Mouse (Mus musculus) lung, adult 2 months (tissue): ENCODE measurements around the gene Pign. TPM values are rescaled to one million over a fixed set of nuclear protein-coding genes. Genes with fewer than 3 reads are reported as not detected.

ENCODE experiments used
- DNase-seq: peaks from one replicate; pipeline ENCODE4 v3.0.0; 2022
- H3K4me1 ChIP-seq: fragments of 200-500 bp; 2 replicates; pipeline ENCODE4 v1.6.1; 2011; ENCODE audit warnings: low read length; ENCODE audit not compliant: control insufficient read depth, insufficient read depth
- H3K4me3 ChIP-seq: fragments of 200-500 bp; replicated peaks from 2 replicates; pipeline ENCODE3; 2011; ENCODE audit warnings: low read depth, mild to moderate bottlenecking, control low read depth, low read length; ENCODE audit errors: extremely low read depth
- CTCF ChIP-seq: fragments of 200-500 bp; IDR thresholded peaks from 2 replicates; pipeline ENCODE4 v1.5.1; 2011; ENCODE audit warnings: mild to moderate bottlenecking, low read length, control low read depth; ENCODE audit not compliant: insufficient read depth
- POLR2A ChIP-seq: fragments of 200-500 bp; IDR thresholded peaks from 2 replicates; pipeline ENCODE4 v1.6.1; 2011; ENCODE audit warnings: low read depth, mild to moderate bottlenecking, control low read depth, low read length, borderline replicate concordance; ENCODE audit errors: extremely low read depth
- WGBS: fragments of 180-500 bp; shearing (Covaris S2); methylation state at CpG from one replicate; pipeline ENCODE4 v1.1.7; 2018; 5-methylcytosine and 5-hydroxymethylcytosine counted together
- polyA plus RNA-seq: library from polyadenylated mRNA; depleted of rRNA; stranded (reverse); fragments of >200 nt; gene quantifications from 2 replicates; pipeline ENCODE4 v1.2.3, GENCODE M21; 2012; rRNA removed

Gene Pign
- polyA plus RNA-seq, 1 experiment = 27.6 TPM

- TF ChIP-seq CTCF (no peak), POLR2A (no peak)
- Histone ChIP-seq H3K4me1 (no peaks in the 10 kb centered on the region), H3K4me3 (no peak overlapping the region)
- 60% methylated on average over 2 of the region's 2 CpGs for WGBS
- no peak for DNase-seq
Measured at GRCm38 (mm10) chr1:105523768-105524167, 139.7 kb downstream of the Pign start.

GRCm38 (mm10) chr1:105522321-105522720, 141.2 kb downstream of the Pign start:
- DNase-seq = no peak
- H3K4me3 ChIP-seq = no peak overlapping the region
- WGBS = 84% methylated on average over 2 of the region's 2 CpGs
- no peaks in the 10 kb centered on the region for H3K4me1 ChIP-seq
- TF ChIP-seq POLR2A (no peak), CTCF (no peak)

GRCm38 (mm10) chr1:105518101-105518500, 145.4 kb downstream of the Pign start:
- H3K4me1 ChIP-seq = no peaks in the 10 kb centered on the region
- H3K4me3 ChIP-seq = no peak overlapping the region
- no peak for DNase-seq
- TF ChIP-seq CTCF = no peak

- 97% methylated on average over 1 of the region's 1 CpGs for WGBS
- TF ChIP-seq CTCF (no peak), POLR2A (no peak)
Measured at GRCm38 (mm10) chr1:105507116-105507515, 156.4 kb downstream of the Pign start.

GRCm38 (mm10) chr1:105492626-105493025, 170.9 kb downstream of the Pign start:
- 68% methylated on average over 5 of the region's 5 CpGs for WGBS

More at GRCm38 (mm10) chr1:105507116-105507515, 156.4 kb downstream of the Pign start:
- Histone ChIP-seq H3K4me3 (no peak overlapping the region), H3K4me1 (no peaks in the 10 kb centered on the region)
- no peak for DNase-seq

GRCm38 (mm10) chr1:105489456-105489855, 174.0 kb downstream of the Pign start:
- DNase-seq = no peak
- 83% methylated on average over 3 of the region's 3 CpGs for WGBS
- Histone ChIP-seq H3K4me3 (no peak overlapping the region), H3K4me1 (no peaks in the 10 kb centered on the region)
- TF ChIP-seq CTCF (no peak), POLR2A (no peak)

More at GRCm38 (mm10) chr1:105492626-105493025, 170.9 kb downstream of the Pign start:
- DNase-seq = no peak
- TF ChIP-seq CTCF (no peak), POLR2A (no peak)
- no peak overlapping the region for H3K4me3 ChIP-seq
- no peaks in the 10 kb centered on the region for H3K4me1 ChIP-seq

- 43% methylated on average over 4 of the region's 4 CpGs for WGBS
- TF ChIP-seq POLR2A = no peak
- no peak overlapping the region for H3K4me3 ChIP-seq
- DNase-seq = no peak
- no peaks in the 10 kb centered on the region for H3K4me1 ChIP-seq
Measured at GRCm38 (mm10) chr1:105487037-105487436, 176.4 kb downstream of the Pign start.

Other genes with a start within 250 kb of the Pign start
- 21.0 and 21.1 TPM in 2 replicates for gene Relch, start 184 bp upstream of the Pign start, polyA plus RNA-seq
- 4.3 TPM in 2 replicates for gene Tnfrsf11a, start 117.0 kb upstream of the Pign start, polyA plus RNA-seq